Mouse (Mus musculus) liver, postnatal 0 days (tissue): ENCODE measurements around the gene Gm11565. TPM values are rescaled to one million over a fixed set of nuclear protein-coding genes. Genes with fewer than 3 reads are reported as not detected.

Experiments
- ATAC-seq: fragments of 200-750 bp; cut with Nextera tagmentation; 2 replicates; pipeline ENCODE4 v1.8.0; 2017; ENCODE audit warnings: mild to moderate bottlenecking, moderate library complexity
- DNase-seq: peaks from one replicate; pipeline ENCODE4 v3.0.0-alpha.2; 2016
- H3K27ac ChIP-seq: fragments of 300-500 bp; sonication (generic); 2 replicates; pipeline ENCODE4 v1.5.1; 2014; ENCODE audit warnings: antibody characterized with exemption, moderate library complexity, mild to moderate bottlenecking, low read depth
- H3K27me3 ChIP-seq: fragments of 300-500 bp; sonication (generic); 2 replicates; pipeline ENCODE4 v1.6.1; 2014; ENCODE audit warnings: low read length, control low read depth, mixed read lengths; ENCODE audit not compliant: insufficient read depth
- H3K36me3 ChIP-seq: fragments of 300-500 bp; sonication (generic); replicated peaks from 2 replicates; pipeline ENCODE4 v1.6.1; 2014; ENCODE audit warnings: mild to moderate bottlenecking, control low read depth, low read length, moderate library complexity, mixed read lengths; ENCODE audit not compliant: insufficient read depth
- H3K4me1 ChIP-seq: fragments of 300-500 bp; sonication (generic); 2 replicates; pipeline ENCODE4 v1.6.1; 2014; ENCODE audit warnings: antibody characterized with exemption, mild to moderate bottlenecking, control low read depth; ENCODE audit not compliant: insufficient read depth
- H3K4me2 ChIP-seq: fragments of 300-500 bp; sonication (generic); 2 replicates; pipeline ENCODE4 v1.6.1; 2014; ENCODE audit warnings: low read depth, mild to moderate bottlenecking, low read length, moderate library complexity, mixed read lengths
- H3K4me3 ChIP-seq: fragments of 300-500 bp; sonication (generic); 2 replicates; pipeline ENCODE4 v1.5.1; 2014; ENCODE audit warnings: low read depth, low read length
- H3K9ac ChIP-seq: fragments of 300-500 bp; sonication (generic); replicated peaks from 2 replicates; pipeline ENCODE4 v1.6.1; 2014; ENCODE audit warnings: mild to moderate bottlenecking, moderate library complexity
- H3K9me3 ChIP-seq: fragments of 300-500 bp; sonication (generic); 2 replicates; pipeline ENCODE4 v1.6.1; 2016; ENCODE audit warnings: mild to moderate bottlenecking, control low read depth, low read length, mixed read lengths
- CTCF ChIP-seq: sonication (generic); IDR thresholded peaks from 2 replicates; pipeline ENCODE4 v1.5.1; 2016; ENCODE audit warnings: antibody characterized with exemption, low read depth
- EP300 ChIP-seq: IDR thresholded peaks from 2 replicates; pipeline ENCODE4 v1.6.1; 2016; ENCODE audit warnings: antibody characterized with exemption, low read depth, mild to moderate bottlenecking
- WGBS: fragments of 180-500 bp; shearing (Covaris S2); extraction: QIAGEN DNeasy Blood & Tissue Kit; methylation state at CpG from one replicate; pipeline ENCODE4 v1.1.7; 2014; ENCODE audit not compliant: insufficient replicate concordance; 5-methylcytosine and 5-hydroxymethylcytosine counted together
- polyA plus RNA-seq: library from polyadenylated mRNA; unstranded; fragments of >200 nt; fragmentation: Nextera tagmentation; extraction: Ambion mirVana; gene quantifications from 2 replicates; pipeline ENCODE4 v1.2.1, GENCODE M21; 2015

The Gm11565 gene
- polyA plus RNA-seq, 1 experiment from 2014 or later = not detected

- 69% methylated on average over 2 of the region's 2 CpGs for WGBS
- no peak within 1 kb of the TSS for H3K27ac ChIP-seq
- ATAC-seq (no peak), DNase-seq (no peak)
- no peaks in the 10 kb centered on the region for H3K9me3 ChIP-seq
- H3K36me3 ChIP-seq = no peaks in the 10 kb centered on the region
- no peaks in the 10 kb centered on the region for H3K4me1 ChIP-seq
- H3K9ac ChIP-seq = no peak within 1 kb of the TSS
- no peaks in the 10 kb centered on the region for H3K27me3 ChIP-seq
- H3K4me2 ChIP-seq = no peak within 1 kb of the TSS
- TF ChIP-seq CTCF (no peak), EP300 (no peak)
- H3K4me3 ChIP-seq = no peak within 1 kb of the TSS
These were observed 33.6 kb downstream of the Gm11565 start, which contains the start of gene Krtap9-5 for GRCm38 (mm10) chr11:99948175-99948574. Gene Krtap9-5, plus strand, starts transcription at chr11:99948475.

GRCm38 (mm10) chr11:99964213-99964612 lies 49.7 kb downstream of the Gm11565 start:
- no peak for DNase-seq
- ATAC-seq = no peak
- no peak overlapping the region for H3K4me2 ChIP-seq
- no peak overlapping the region for H3K9ac ChIP-seq
- H3K4me3 ChIP-seq = no peak overlapping the region
- WGBS = 56% methylated on average over 6 of the region's 6 CpGs
- H3K4me1 ChIP-seq = no peaks in the 10 kb centered on the region
- no peaks in the 10 kb centered on the region for H3K36me3 ChIP-seq
- no peak overlapping the region for H3K27ac ChIP-seq
- no peaks in the 10 kb centered on the region for H3K27me3 ChIP-seq
- TF ChIP-seq EP300 (no peak), CTCF (no peak; the same call in 1 of the 2 replicates)
- H3K9me3 ChIP-seq = no peaks in the 10 kb centered on the region

Other genes with a start within 250 kb of the Gm11565 start
- gene Krtap4-6, start 248.8 kb upstream of the Gm11565 start, polyA plus RNA-seq = not detected in 2 replicates
- gene Gm14190, start 224.0 kb upstream of the Gm11565 start, polyA plus RNA-seq = not detected in 2 replicates
- gene Gm14180, start 180.5 kb upstream of the Gm11565 start, polyA plus RNA-seq = not detected in 2 replicates
- gene Gm11595, start 141.8 kb upstream of the Gm11565 start, polyA plus RNA-seq = not detected in 2 replicates
- gene Krtap4-8, start 134.0 kb upstream of the Gm11565 start, polyA plus RNA-seq = not detected in 2 replicates
- gene Krtap4-9, start 129.6 kb upstream of the Gm11565 start, polyA plus RNA-seq = not detected in 2 replicates
- not detected in 2 replicates for gene Gm11596, start 121.3 kb upstream of the Gm11565 start, polyA plus RNA-seq
- gene Gm11569, start 115.8 kb upstream of the Gm11565 start, polyA plus RNA-seq = not detected in 2 replicates
- gene Gm11554, start 110.3 kb upstream of the Gm11565 start, polyA plus RNA-seq = not detected in 2 replicates
- not detected in 2 replicates for gene Krtap4-13, start 104.9 kb upstream of the Gm11565 start, polyA plus RNA-seq
- not detected in 2 replicates for gene Gm11564, start 99.1 kb upstream of the Gm11565 start, polyA plus RNA-seq
- gene 2300003K06Rik, start 76.7 kb upstream of the Gm11565 start, polyA plus RNA-seq = not detected in 2 replicates
- not detected in 2 replicates for gene Krtap4-16, start 63.1 kb upstream of the Gm11565 start, polyA plus RNA-seq
- gene Gm11568, start 56.8 kb upstream of the Gm11565 start, polyA plus RNA-seq = not detected in 2 replicates
- not detected in 2 replicates for gene Gm11559, start 50.3 kb upstream of the Gm11565 start, polyA plus RNA-seq
- gene Krtap9-1, start 41.4 kb upstream of the Gm11565 start, polyA plus RNA-seq = not detected in 2 replicates
- gene Gm11567, start 35.6 kb upstream of the Gm11565 start, polyA plus RNA-seq = not detected in 2 replicates
- not detected in 2 replicates for gene Krtap31-1, start 6.8 kb upstream of the Gm11565 start, polyA plus RNA-seq
- not detected in 2 replicates for gene Krtap31-2, start 21.5 kb downstream of the Gm11565 start, polyA plus RNA-seq
- not detected in 2 replicates for gene Krtap9-5, start 33.7 kb downstream of the Gm11565 start, polyA plus RNA-seq
- gene Krtap29-1, start 64.3 kb downstream of the Gm11565 start, polyA plus RNA-seq = not detected in 2 replicates
- gene Krtap16-1, start 71.8 kb downstream of the Gm11565 start, polyA plus RNA-seq = not detected in 2 replicates
- not detected in 2 replicates for gene Krtap17-1, start 79.2 kb downstream of the Gm11565 start, polyA plus RNA-seq
- not detected in 2 replicates for gene Krt33a, start 101.5 kb downstream of the Gm11565 start, polyA plus RNA-seq
- not detected in 2 replicates for gene Krt33b, start 115.1 kb downstream of the Gm11565 start, polyA plus RNA-seq
- gene Krt34, start 126.8 kb downstream of the Gm11565 start, polyA plus RNA-seq = not detected in 2 replicates
- not detected in 2 replicates for gene Krt31, start 135.8 kb downstream of the Gm11565 start, polyA plus RNA-seq
- not detected in 2 replicates for gene Krt32, start 173.5 kb downstream of the Gm11565 start, polyA plus RNA-seq
- not detected in 2 replicates for gene Krt35, start 181.5 kb downstream of the Gm11565 start, polyA plus RNA-seq
- not detected in 2 replicates for gene Krt36, start 190.9 kb downstream of the Gm11565 start, polyA plus RNA-seq
- not detected in 2 replicates for gene Krt13, start 206.8 kb downstream of the Gm11565 start, polyA plus RNA-seq
- 0.11 TPM in 1 of 2 replicates, not detected in the other for gene Krt15, start 221.2 kb downstream of the Gm11565 start, polyA plus RNA-seq
- gene Krt19, start 233.9 kb downstream of the Gm11565 start, polyA plus RNA-seq = 5.5 and 7.8 TPM in 2 replicates